Mouse (Mus musculus): Measurements from ENCODE around the gene Slc12a3.

Slc12a3 gene

GRCm38 (mm10) chr8:94412518-94412917, 83.5 kb downstream of the Slc12a3 start:
- DNase-seq: no peak

GRCm38 (mm10) chr8:94413509-94413908, 84.5 kb downstream of the Slc12a3 start:
- no peak for DNase-seq

GRCm38 (mm10) chr8:94415218-94415617, 86.2 kb downstream of the Slc12a3 start:
- DNase-seq: no peak

All from cerebellum, adult 11 months (tissue).